Mouse (Mus musculus): ENCODE data around the gene Cnga4. TPM values are rescaled to one million over a fixed set of nuclear protein-coding genes. Genes with fewer than 3 reads are reported as not detected.
"Not testable (repeated sequence)": the region's sequence is repeated elsewhere in the genome, so short reads cannot be mapped to it uniquely, and the experiment has no call there.

Gene Cnga4
- polyA plus RNA-seq (2015; fragmentation: Nextera tagmentation; extraction: Ambion mirVana): 0.05 TPM in 1 of 2 replicates, not detected in the other

DNA sequence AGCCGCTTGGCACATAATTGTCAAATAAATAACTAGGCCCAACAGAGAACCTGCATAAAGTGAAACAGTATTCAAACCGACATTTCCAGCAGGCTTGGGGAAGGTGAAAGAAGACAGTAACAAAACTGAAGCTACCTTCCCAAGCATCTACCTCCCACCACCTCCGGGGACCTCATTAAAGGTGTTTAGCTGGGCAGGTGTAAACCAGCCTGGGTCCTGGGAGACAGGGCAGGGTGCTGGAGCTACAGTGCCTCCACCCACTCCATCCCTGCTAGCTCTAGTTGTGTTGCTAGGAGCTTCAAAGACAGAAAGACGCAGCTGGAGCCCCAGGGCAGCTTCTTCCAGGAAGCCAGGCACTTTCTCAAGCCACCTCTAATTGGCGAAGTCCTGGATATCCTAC, at the start of gene Cnga4:
TSS of gene Cnga4 (plus strand) at position 301 of the 400 bp plus-strand sequence.
- ATAC-seq (replicated peaks; ENCODE audit: low FRiP score, low read depth) (no peak), DNase-seq (ENCODE audit: low spot score) (no peak)
- H3K4me3 ChIP-seq (replicated peaks; ENCODE audit: low read depth, low read length): no peak within 1 kb of the TSS
- WGBS: 68% methylated on average over 5 of the region's 5 CpGs
- no peak within 1 kb of the TSS for H3K27ac ChIP-seq
- no peak for TF ChIP-seq CTCF (IDR thresholded peaks at IDR 0.05; ENCODE audit: low read depth)
- no peaks in the 10 kb centered on the region for H3K27me3 ChIP-seq (ENCODE audit: insufficient read depth, low read length)
- H3K9ac ChIP-seq (ENCODE audit: low read depth, low read length): 0 out of 2 replicates have a peak within 1 kb of the TSS, but pooled peaks have one; percentile 23
- H3K4me1 ChIP-seq (replicated peaks; ENCODE audit: insufficient read depth, low read length): no peaks in the 10 kb centered on the region
- H3K4me2 ChIP-seq (ENCODE audit: low read length): no peak within 1 kb of the TSS
- no peaks in the 10 kb centered on the region for H3K36me3 ChIP-seq (ENCODE audit: insufficient read depth, low read length)
- no peaks in the 10 kb centered on the region for H3K9me3 ChIP-seq (replicated peaks; ENCODE audit: low read length)

DNA sequence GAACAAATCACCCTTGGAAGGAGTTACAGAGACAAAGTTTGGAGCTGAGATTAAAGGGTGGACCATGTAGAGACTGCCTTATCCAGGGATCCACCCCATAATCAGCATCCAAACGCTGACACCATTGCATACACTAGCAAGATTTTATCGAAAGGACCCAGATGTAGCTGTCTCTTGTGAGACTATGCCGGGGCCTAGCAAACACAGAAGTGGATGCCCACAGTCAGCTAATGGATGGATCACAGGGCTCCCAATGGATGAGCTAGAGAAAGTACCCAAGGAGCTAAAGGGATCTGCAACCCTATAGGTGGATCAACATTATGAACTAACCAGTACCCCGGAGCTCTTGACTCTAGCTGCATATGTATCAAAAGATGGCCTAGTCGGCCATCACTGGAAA, 48.3 kb upstream of the Cnga4 start:
- H3K36me3 ChIP-seq (ENCODE audit: insufficient read depth, low read length); H3K9me3 ChIP-seq (replicated peaks; ENCODE audit: low read length); H3K27ac ChIP-seq; H3K4me1 ChIP-seq (replicated peaks; ENCODE audit: insufficient read depth, low read length); H3K4me3 ChIP-seq (replicated peaks; ENCODE audit: low read depth, low read length); DNase-seq (ENCODE audit: low spot score); H3K9ac ChIP-seq (ENCODE audit: low read depth, low read length); H3K4me2 ChIP-seq (ENCODE audit: low read length); H3K27me3 ChIP-seq (ENCODE audit: insufficient read depth, low read length): not testable (repeated sequence)
- 0 out of 2 replicates have a peak, but pooled peaks have one; percentile 40 for ATAC-seq (replicated peaks; ENCODE audit: low FRiP score, low read depth)
- WGBS: no CpG with 5 or more reads among the region's 5 CpGs

- not testable (repeated sequence) for H3K4me2 ChIP-seq (ENCODE audit: low read length); DNase-seq (ENCODE audit: low spot score); H3K4me3 ChIP-seq (replicated peaks; ENCODE audit: low read depth, low read length); H3K27ac ChIP-seq; H3K27me3 ChIP-seq (ENCODE audit: insufficient read depth, low read length); H3K36me3 ChIP-seq (ENCODE audit: insufficient read depth, low read length); H3K9me3 ChIP-seq (replicated peaks; ENCODE audit: low read length); H3K4me1 ChIP-seq (replicated peaks; ENCODE audit: insufficient read depth, low read length); H3K9ac ChIP-seq (ENCODE audit: low read depth, low read length)
- WGBS: 94% methylated on average over 1 of the region's 2 CpGs
- ATAC-seq (replicated peaks; ENCODE audit: low FRiP score, low read depth): peak; percentile 85
Measured at GRCm38 (mm10) chr7:105356487-105356886, 47.9 kb upstream of the Cnga4 start.

- Histone ChIP-seq H3K9me3 (replicated peaks; ENCODE audit: low read length) (no peaks in the 10 kb centered on the region), H3K9ac (ENCODE audit: low read depth, low read length) (no peak overlapping the region), H3K4me2 (ENCODE audit: low read length) (no peak overlapping the region), H3K4me1 (replicated peaks; ENCODE audit: insufficient read depth, low read length) (no peaks in the 10 kb centered on the region), H3K27me3 (ENCODE audit: insufficient read depth, low read length) (no peaks in the 10 kb centered on the region), H3K36me3 (ENCODE audit: insufficient read depth, low read length) (no peaks in the 10 kb centered on the region), H3K27ac (no peak overlapping the region), H3K4me3 (replicated peaks; ENCODE audit: low read depth, low read length) (no peak overlapping the region)
- DNase-seq (ENCODE audit: low spot score) (no peak), ATAC-seq (replicated peaks; ENCODE audit: low FRiP score, low read depth) (no peak)
- no peak for TF ChIP-seq CTCF (IDR thresholded peaks at IDR 0.05; ENCODE audit: low read depth)
- 68% methylated on average over 2 of the region's 2 CpGs for WGBS
Measured at GRCm38 (mm10) chr7:105361713-105362112, 42.7 kb upstream of the Cnga4 start.

- ATAC-seq (replicated peaks; ENCODE audit: low FRiP score, low read depth) (no peak), DNase-seq (ENCODE audit: low spot score) (no peak)
- TF ChIP-seq CTCF (IDR thresholded peaks at IDR 0.05; ENCODE audit: low read depth): no peak
- Histone ChIP-seq H3K9me3 (replicated peaks; ENCODE audit: low read length) (no peaks in the 10 kb centered on the region), H3K36me3 (ENCODE audit: insufficient read depth, low read length) (no peaks in the 10 kb centered on the region), H3K4me2 (ENCODE audit: low read length) (no peak overlapping the region), H3K4me1 (replicated peaks; ENCODE audit: insufficient read depth, low read length) (no peaks in the 10 kb centered on the region), H3K27ac (no peak overlapping the region), H3K27me3 (ENCODE audit: insufficient read depth, low read length) (no peaks in the 10 kb centered on the region), H3K9ac (ENCODE audit: low read depth, low read length) (no peak overlapping the region), H3K4me3 (replicated peaks; ENCODE audit: low read depth, low read length) (no peak overlapping the region)
- WGBS: 82% methylated on average over 5 of the region's 5 CpGs
Measured at GRCm38 (mm10) chr7:105367268-105367667, 37.1 kb upstream of the Cnga4 start.

DNA sequence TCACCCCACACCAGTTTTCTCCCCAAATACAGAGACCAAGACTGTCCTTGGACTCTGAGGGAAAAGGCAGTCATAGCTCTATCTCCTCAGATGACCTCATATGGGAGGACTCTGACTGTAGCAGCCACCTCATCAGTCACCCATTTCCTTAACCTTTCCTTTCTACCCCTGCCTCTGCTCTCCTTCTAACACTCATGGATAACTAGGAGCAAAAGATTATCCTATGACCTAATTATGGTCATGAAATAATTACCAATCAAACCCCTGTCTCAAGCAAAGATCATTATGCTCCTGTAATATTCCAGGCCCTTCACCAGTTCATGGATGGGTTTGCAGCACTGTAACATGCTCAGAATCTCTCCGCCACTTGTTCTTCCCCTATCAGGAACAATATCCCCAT, 36.4 kb upstream of the Cnga4 start, which contains the start of gene Olfr692:
TSS of gene Olfr692 (plus strand) at position 301 of the 400 bp plus-strand sequence.
- Histone ChIP-seq H3K4me2 (ENCODE audit: low read length) (no peak within 1 kb of the TSS), H3K36me3 (ENCODE audit: insufficient read depth, low read length) (0 out of 2 replicates have a peak, but pooled peaks cover 3% of the 10 kb centered on the region), H3K27me3 (ENCODE audit: insufficient read depth, low read length) (no peaks in the 10 kb centered on the region), H3K9me3 (replicated peaks; ENCODE audit: low read length) (no peaks in the 10 kb centered on the region), H3K4me1 (replicated peaks; ENCODE audit: insufficient read depth, low read length) (no peaks in the 10 kb centered on the region), H3K27ac (no peak within 1 kb of the TSS), H3K9ac (ENCODE audit: low read depth, low read length) (no peak within 1 kb of the TSS), H3K4me3 (replicated peaks; ENCODE audit: low read depth, low read length) (no peak within 1 kb of the TSS)
- no peak for TF ChIP-seq CTCF (IDR thresholded peaks at IDR 0.05; ENCODE audit: low read depth)
- ATAC-seq (replicated peaks; ENCODE audit: low FRiP score, low read depth) (no peak), DNase-seq (ENCODE audit: low spot score) (no peak)
- 92% methylated on average over 1 of the region's 1 CpGs for WGBS

DNA sequence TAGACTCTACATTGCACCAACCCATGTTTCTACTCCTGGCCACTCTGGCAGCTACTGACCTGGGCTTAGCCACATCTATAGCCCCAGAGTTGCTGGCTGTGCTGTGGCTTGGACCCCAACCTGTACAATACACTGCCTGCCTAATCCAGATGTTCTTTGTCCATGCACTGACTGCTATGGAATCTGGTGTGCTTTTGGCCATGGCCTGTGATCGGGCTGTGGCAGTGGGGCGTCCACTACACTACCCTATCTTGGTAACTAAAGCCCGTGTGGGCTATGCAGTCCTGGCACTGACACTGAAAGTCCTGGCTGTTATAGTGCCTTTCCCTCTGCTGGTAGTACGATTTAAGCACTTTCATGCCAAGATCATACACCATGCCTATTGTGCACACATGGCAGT, 35.8 kb upstream of the Cnga4 start:
- H3K27ac ChIP-seq: no peak overlapping the region
- H3K4me1 ChIP-seq (replicated peaks; ENCODE audit: insufficient read depth, low read length): no peaks in the 10 kb centered on the region
- WGBS: 97% methylated on average over 4 of the region's 4 CpGs
- H3K9ac ChIP-seq (ENCODE audit: low read depth, low read length): no peak overlapping the region
- no peaks in the 10 kb centered on the region for H3K9me3 ChIP-seq (replicated peaks; ENCODE audit: low read length)
- 0 out of 2 replicates have a peak, but pooled peaks cover 3% of the 10 kb centered on the region for H3K36me3 ChIP-seq (ENCODE audit: insufficient read depth, low read length)
- no peak for ATAC-seq (replicated peaks; ENCODE audit: low FRiP score, low read depth)
- H3K4me2 ChIP-seq (ENCODE audit: low read length): no peak overlapping the region
- no peak overlapping the region for H3K4me3 ChIP-seq (replicated peaks; ENCODE audit: low read depth, low read length)
- H3K27me3 ChIP-seq (ENCODE audit: insufficient read depth, low read length): no peaks in the 10 kb centered on the region
- no peak for DNase-seq (ENCODE audit: low spot score)
- TF ChIP-seq CTCF (IDR thresholded peaks at IDR 0.05; ENCODE audit: low read depth): no peak
